Mouse (Mus musculus): ENCODE measurements around the gene Arcn1. TPM values are rescaled to one million over a fixed set of nuclear protein-coding genes. Genes with fewer than 3 reads are reported as not detected.
"Not testable (repeated sequence)": the region's sequence is repeated elsewhere in the genome, so short reads cannot be mapped to it uniquely, and the experiment has no call there.

Gene Arcn1
- total RNA-seq (2021), result 100 to 1,000 TPM; 145 to 172 TPM
- 17.1 and 23.2 TPM in 2 replicates for polyA plus RNA-seq (2012; rRNA removed)
- long read RNA-seq, full-length matches to known transcripts, result 102 of 116 reads
- long read RNA-seq, partial matches to known transcripts, result 4 of 116 reads
- long read RNA-seq, other reads (novel, unspliced or antisense), result 10 of 116 reads

GRCm38 (mm10) chr9:44767101-44768028 is at the start of gene Arcn1, which contains the start of gene Ift46:
Gene Arcn1, minus strand, starts transcription at chr9:44767845.
Gene Ift46, plus strand, starts transcription at chr9:44767908.
- peak; percentile 90 for DNase-seq

DNA sequence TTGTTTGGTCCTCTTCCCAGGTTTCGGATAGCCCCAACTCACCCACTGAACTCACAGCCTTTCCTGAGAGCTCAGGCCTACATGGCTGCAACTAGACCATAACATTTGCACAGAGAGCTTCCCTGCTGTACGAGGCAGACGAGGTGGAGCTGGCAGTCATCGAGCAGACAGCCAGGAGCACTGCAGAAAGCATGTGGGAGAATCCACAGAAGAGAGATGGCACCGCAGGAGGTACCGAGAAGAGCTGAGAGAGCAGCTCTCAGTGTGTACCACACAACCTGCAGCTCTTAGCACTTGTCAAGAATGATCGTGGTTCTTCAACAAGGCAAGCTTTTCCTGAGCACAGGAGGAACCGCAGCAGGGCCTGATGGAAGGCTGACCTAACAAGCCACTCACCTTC is 46.5 kb upstream of the Arcn1 start:
- DNase-seq, result no peak

- no peak for DNase-seq
Observed at GRCm38 (mm10) chr9:44810316-44810715, 42.7 kb upstream of the Arcn1 start.

GRCm38 (mm10) chr9:44807778-44808177 is 40.1 kb upstream of the Arcn1 start:
- no peak for DNase-seq

DNA sequence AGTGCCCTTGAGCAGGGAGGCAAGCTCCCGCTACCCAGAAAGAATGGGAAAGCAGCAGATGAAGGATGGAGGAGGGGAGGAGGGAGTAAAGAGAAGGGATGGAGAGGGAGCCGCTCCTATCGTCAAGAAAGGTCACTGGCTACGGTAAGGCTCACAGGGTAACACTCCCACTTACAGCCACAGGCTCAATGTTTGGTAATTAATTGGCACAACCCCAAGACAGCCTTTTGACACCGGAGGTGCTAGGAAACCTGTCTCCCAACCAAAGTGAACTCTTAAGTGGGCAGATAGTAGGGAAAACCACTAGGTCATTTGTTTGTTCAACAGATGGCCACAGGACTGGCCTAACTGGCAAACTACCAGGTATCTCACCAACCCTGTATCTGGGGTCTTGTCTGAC is 39.5 kb upstream of the Arcn1 start:
- no peak for DNase-seq

DNA sequence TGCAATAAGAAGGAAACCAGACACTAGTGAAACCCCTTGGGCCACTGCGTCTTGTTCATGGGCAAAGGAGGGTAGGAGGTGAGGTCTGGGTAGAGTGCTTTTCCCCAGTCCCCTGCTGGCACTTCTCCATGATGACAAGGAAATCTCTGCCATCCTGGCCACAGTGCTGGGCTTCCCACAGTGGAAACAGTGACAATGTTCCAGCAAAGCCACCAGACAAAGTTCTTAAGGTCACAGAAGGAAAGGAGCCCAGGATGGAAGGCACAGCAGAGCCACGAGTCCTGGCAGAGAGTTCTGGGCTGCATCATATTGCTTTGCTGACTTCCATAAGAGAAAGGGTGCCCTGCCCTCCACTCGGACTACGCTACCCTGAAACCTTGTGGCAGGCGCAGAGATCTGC is 37.9 kb upstream of the Arcn1 start:
- DNase-seq, result no peak

- no peak for DNase-seq
Observed at GRCm38 (mm10) chr9:44804678-44805077, 37.0 kb upstream of the Arcn1 start.

DNA sequence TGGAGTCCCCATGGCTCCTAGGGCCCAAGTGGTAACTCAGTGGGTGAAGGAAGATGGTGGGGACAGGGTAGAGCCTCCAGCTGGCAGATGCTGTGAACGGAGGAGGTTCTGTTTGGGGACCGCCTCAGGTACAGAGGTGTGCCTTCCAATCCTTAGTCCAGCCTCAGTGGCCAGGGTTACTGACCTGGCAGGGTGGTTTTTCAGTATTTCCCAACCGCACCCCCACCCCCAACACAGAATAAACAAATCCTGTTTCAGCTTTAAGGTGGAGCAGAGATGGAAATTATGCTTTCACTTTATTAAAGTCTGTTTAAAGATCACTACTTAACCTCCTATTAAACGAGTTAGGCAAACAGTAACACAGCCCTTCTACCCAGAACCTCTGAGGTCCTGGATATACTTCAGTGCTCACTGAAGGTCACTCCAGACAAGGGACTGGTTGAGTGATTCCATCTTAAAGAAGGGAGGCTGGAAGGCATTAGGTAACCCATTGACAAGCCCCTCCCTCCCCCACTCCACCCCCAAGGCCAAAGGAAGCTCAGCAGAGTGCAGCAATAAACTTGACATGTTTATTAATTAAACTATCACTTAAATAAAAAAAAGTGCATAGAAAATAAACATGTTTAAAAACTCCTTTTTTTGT is 35.3 kb upstream of the Arcn1 start, which contains the start of gene Ttc36:
Gene Ttc36 (minus strand): TSS at position 265 of the 643 bp plus-strand sequence.
- peak; percentile 49 for DNase-seq

GRCm38 (mm10) chr9:44801669-44802068 is 34.0 kb upstream of the Arcn1 start:
- no peak for DNase-seq

GRCm38 (mm10) chr9:44799958-44800324 is 32.3 kb upstream of the Arcn1 start:
- no peak for DNase-seq

DNA sequence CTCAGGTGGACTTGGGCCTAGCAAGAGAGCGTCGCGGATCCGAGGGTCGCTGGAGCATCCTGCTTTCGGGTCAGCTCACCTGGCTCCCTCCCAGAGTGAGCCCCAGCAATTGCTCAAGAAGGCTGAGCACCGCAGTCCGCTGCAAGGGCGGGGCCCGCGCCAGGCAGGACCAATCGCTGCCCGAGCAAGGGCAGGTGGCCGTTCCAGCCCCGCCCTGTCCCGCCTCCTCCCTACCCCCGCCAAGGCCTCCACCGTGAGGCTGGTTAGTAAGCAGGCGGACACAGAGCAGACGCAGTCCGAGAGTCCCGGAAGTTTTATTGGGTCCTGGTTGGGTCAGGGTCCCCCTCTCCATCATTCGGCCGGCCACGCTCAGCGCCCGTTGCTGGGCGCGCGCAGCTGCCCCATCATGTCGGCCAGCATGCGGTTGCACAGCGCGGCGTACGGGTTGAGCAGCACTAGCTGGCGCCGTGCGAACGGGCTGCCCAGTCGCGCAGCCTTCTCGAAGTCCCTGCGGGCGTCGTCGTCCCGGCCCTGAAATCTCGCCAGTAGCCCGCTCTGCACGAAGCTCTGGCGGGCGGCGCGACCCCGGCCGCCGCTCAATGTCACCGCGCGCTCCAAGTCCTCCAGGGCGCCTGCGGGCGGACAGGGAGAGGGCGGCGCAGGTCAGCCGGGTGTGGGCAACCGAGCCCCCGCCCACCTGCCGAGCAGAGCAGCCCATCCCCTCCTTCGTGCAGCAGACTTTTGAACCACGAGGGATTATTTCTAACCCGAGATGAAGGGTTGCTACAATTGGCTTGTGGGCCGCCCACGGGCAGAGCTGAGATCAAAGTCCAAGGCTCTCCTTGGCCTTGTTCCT is 31.7 kb upstream of the Arcn1 start, which contains the start of gene Tmem25:
Gene Tmem25 (minus strand): TSS at position 206 of the 856 bp plus-strand sequence.
- DNase-seq, result peak; percentile 95

GRCm38 (mm10) chr9:44798298-44798697 is 30.7 kb upstream of the Arcn1 start:
- no peak for DNase-seq

DNA sequence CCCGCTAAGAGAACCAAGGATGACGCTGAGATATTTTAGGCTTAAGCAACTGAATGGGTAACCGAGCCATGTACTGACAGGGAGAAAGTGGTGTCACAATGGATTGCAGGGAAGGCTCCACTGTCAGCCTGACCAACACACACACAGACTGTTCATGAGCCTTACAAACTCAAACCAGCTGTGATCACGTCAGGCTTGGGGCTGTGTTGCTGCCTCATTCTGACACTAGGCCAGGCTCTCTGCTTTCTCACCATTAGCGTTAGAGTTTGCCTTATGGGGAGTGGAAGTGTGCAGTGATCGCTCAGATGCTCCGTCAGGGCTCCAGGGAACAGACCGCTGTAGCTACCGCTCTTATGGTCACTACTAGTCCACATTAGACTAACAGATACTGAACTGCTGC is 25.2 kb upstream of the Arcn1 start:
- DNase-seq, result no peak

DNA sequence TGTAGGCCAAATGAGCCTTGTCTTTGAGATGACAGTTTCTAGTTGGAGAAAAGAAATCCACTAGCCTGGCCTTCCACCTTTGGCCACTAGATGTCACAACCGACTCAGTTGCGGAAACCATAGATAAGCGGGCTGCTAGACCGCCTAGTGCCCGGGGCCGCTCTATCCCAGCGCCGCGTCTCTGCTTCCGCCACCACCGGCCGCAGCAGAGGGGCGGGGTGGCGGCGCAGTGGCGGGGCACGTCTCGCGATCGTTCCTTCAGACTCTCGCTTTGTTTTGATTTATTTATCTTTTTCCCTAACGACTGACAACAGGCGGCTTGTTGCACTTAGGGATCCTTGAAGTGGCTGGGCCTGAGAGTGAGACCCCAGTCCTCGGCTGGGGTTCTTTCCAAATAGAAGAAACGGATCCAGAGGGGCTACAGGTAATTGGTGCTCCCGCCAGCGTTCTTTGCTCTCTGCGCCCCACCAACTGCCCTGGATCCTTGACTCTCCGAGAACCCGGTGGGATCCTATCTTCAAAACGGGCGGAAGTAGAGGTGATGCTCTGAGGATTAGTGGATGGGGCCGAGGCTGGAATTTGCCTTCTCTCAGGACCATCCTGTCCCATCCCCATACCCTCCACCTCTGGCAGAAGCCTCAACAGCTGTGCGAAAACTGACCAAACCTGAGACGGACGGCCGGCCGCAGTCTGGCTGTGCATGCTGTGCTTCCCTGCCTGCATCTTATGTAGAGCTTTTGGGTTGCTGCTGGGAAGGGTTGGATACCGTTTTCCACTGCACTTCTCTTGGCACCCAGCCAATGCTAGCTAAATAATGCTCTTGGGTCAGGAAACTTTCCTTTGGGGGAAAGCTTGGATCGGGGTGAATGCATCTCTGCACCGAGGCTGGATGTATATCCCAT is 5.4 kb upstream of the Arcn1 start:
- peak; percentile 95 for DNase-seq

- no peak for DNase-seq
Observed at GRCm38 (mm10) chr9:44772392-44772749, 4.7 kb upstream of the Arcn1 start.

- DNase-seq, result no peak
Observed at GRCm38 (mm10) chr9:44771376-44771775, 3.7 kb upstream of the Arcn1 start.

GRCm38 (mm10) chr9:44768029-44768394 is 367 bp upstream of the Arcn1 start:
- not testable (repeated sequence) for DNase-seq

DNA sequence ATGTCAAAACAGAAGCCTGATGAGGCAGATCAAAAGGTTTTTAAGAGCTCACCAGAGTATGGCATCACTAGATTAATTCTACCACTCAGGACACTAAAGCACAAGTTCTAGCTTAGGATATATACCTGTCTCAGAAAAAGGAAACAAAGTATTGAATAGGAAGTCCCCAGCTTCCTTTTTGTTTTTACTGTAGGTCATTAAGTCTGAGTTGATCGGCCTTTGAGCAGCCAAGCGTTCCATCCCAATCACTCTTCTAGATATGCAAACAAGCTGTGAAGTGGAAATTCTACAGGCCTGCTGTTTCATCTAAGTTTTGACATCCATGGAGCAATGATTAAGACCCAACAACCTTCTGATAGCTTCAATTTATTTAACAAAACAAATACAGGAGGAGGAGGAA is 6.8 kb downstream of the Arcn1 start:
- no peak for DNase-seq

DNA sequence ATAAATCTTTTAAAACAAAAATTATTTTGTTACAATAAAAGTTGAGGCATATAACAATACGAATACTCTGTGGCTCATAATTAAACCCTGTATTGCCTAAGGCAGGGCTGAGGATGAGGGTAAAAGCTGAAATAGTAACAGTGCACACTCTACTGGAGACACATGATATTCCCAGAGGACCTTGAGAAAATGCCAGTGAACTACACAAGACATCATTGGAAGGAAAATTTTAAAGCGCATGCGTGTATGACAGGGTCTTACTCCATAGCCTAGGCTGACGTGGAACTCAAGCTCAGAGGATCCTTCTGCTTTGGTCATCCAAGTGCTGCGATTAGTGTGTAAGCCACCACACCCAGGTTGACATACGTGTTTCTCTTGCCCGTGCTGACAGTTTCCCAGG is 19.2 kb downstream of the Arcn1 start:
- DNase-seq, result peak; percentile 45

GRCm38 (mm10) chr9:44747341-44747740 is 20.3 kb downstream of the Arcn1 start:
- DNase-seq, result no peak

DNA sequence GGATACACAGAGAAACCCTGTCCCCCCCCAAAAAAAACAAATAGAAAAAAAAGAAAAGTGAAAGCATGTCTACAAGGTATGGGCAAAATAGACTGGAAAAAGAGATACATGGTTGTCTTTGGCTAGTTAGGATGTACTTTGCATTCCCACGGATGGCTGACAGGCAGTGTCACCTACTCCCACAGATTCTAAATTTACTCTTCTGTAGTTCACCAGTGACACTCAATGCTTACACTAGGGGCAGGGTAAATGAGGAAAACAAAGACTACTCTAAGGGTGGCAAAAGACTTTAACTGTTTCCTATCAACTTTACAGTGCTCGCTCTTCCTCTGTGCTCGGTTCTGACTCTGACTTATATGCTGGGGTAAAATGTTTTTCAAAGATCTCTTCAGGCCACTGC is 21.0 kb downstream of the Arcn1 start:
- no peak for DNase-seq
